Mouse (Mus musculus) testis, postnatal 14 days (tissue): Measurements from ENCODE around the gene Tln2.

ENCODE experiments used
- DNase-seq: peaks from one replicate; pipeline ENCODE4 v3.0.0; 2021; ENCODE audit warnings: low spot score

Tln2 gene

GRCm38 (mm10) chr9:67545794-67546193, 13.7 kb downstream of the Tln2 start:
- no peak for DNase-seq

- DNase-seq: no peak
Measured at GRCm38 (mm10) chr9:67544783-67545182, 14.7 kb downstream of the Tln2 start.

- no peak for DNase-seq
Measured at GRCm38 (mm10) chr9:67541948-67542347, 17.6 kb downstream of the Tln2 start.

- no peak for DNase-seq
Measured at GRCm38 (mm10) chr9:67539776-67540706, 19.5 kb downstream of the Tln2 start.

- DNase-seq: no peak
Measured at GRCm38 (mm10) chr9:67534420-67534819, 25.1 kb downstream of the Tln2 start.

GRCm38 (mm10) chr9:67533260-67533659, 26.2 kb downstream of the Tln2 start:
- DNase-seq: no peak

GRCm38 (mm10) chr9:67532631-67533030, 26.9 kb downstream of the Tln2 start:
- no peak for DNase-seq

GRCm38 (mm10) chr9:67529600-67529999, 29.9 kb downstream of the Tln2 start:
- DNase-seq: no peak

- no peak for DNase-seq
Measured at GRCm38 (mm10) chr9:67527726-67528125, 31.8 kb downstream of the Tln2 start.

GRCm38 (mm10) chr9:67521736-67522135, 37.8 kb downstream of the Tln2 start:
- peak; percentile 16 for DNase-seq

GRCm38 (mm10) chr9:67509510-67509909, 50.0 kb downstream of the Tln2 start:
- no peak for DNase-seq

GRCm38 (mm10) chr9:67504669-67505260, 54.7 kb downstream of the Tln2 start:
- no peak for DNase-seq

GRCm38 (mm10) chr9:67501801-67502200, 57.7 kb downstream of the Tln2 start:
- DNase-seq: no peak

GRCm38 (mm10) chr9:67496368-67496767, 63.1 kb downstream of the Tln2 start:
- no peak for DNase-seq

- DNase-seq: no peak
Measured at GRCm38 (mm10) chr9:67495350-67495749, 64.2 kb downstream of the Tln2 start.

- DNase-seq: no peak
Measured at GRCm38 (mm10) chr9:67493876-67494552, 65.5 kb downstream of the Tln2 start.

- DNase-seq: no peak
Measured at GRCm38 (mm10) chr9:67489370-67489769, 70.1 kb downstream of the Tln2 start.

- no peak for DNase-seq
Measured at GRCm38 (mm10) chr9:67486621-67487020, 72.9 kb downstream of the Tln2 start.

- no peak for DNase-seq
Measured at GRCm38 (mm10) chr9:67485169-67486072, 74.1 kb downstream of the Tln2 start.

GRCm38 (mm10) chr9:67482277-67482676, 77.2 kb downstream of the Tln2 start:
- no peak for DNase-seq

- DNase-seq: no peak
Measured at GRCm38 (mm10) chr9:67481851-67482250, 77.7 kb downstream of the Tln2 start.

GRCm38 (mm10) chr9:67477445-67477844, 82.1 kb downstream of the Tln2 start:
- DNase-seq: no peak
